Comparison of ENCODE assay signal across 16 mouse cellular contexts in the genomic region with DNA sequence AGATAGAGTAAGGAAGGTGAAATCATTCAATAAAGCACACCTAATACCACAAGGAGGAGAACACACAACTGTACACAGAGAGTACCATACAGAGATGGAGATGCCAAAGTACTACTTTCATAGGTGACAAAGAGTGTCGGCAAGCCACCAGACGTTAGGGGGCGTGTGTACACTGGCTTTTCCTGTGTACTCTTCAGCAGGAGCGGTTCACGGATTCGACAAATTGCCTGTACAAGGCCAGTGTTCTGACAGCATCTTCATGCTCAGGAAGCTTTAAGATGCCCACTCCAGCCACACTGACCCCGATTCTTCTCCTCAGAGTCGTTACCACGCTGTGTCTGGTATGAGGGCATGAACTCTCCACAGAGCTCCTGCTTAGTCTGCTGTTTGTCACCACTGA.
A peak's percentile ranks its signal among the peaks of the same experiment; 100 is the strongest.
DNase-seq lines count a peak whose midpoint lies in the region; ATAC-seq and TF ChIP-seq lines count a peak whose summit lies in the region.
"Had no signal": no experiment of that assay in that cellular context is flagged by ENCODE, and none has a peak within 500 bp of the region (broad histone marks: within the 10 kb centered on the region; RNA-seq: fewer than 3 reads in every experiment).

No protein-coding gene starts in this region.

- 51% methylated on average over 9 of the region's 9 CpGs for WGBS in liver, embryonic 14.5 days (ENCODE audit: insufficient replicate concordance)

- no peak for TF ChIP-seq EP300 in liver, embryonic 14.5 days (IDR thresholded peaks at IDR 0.05; ENCODE audit: low read depth)

- intact Hi-C loops in left cerebral cortex, adult 2 months (cut with DNase I): no loop called here

- no peak overlapping the region for H3K9ac ChIP-seq in liver, embryonic 14.5 days (replicated peaks)
- H3K9ac ChIP-seq: heart, embryonic 12.5 days had no signal

- H3K4me3 ChIP-seq in left cerebral cortex, adult 2 months: no peak overlapping the region
- H3K4me3 ChIP-seq in liver, embryonic 14.5 days (ENCODE audit: insufficient read depth in 1 of 2, low read depth in 2 of 2, low read length in 2 of 2): no peak overlapping the region
- H3K4me3 ChIP-seq: gastrocnemius, adult 2 months; heart, embryonic 12.5 days; hindbrain, embryonic 10.5 days; megakaryocyte, embryonic 14.5 days had no signal

- TF ChIP-seq CTCF in left cerebral cortex, adult 2 months (IDR thresholded peaks at IDR 0.05): peak; percentile 5
- TF ChIP-seq CTCF in liver, embryonic 14.5 days (IDR thresholded peaks at IDR 0.05; ENCODE audit: low read depth): 0 out of 2 replicates have a peak, but pooled peaks have one; percentile 31

- H3K4me1 ChIP-seq in liver, embryonic 14.5 days (replicated peaks; ENCODE audit: control insufficient read depth in 2 of 2, insufficient read depth in 2 of 2, low read length in 1 of 2): peaks cover 0 to 2% of the 10 kb centered on the region in 2 experiments; a peak in 1 of 4 replicates
- H3K4me1 ChIP-seq: megakaryocyte, embryonic 14.5 days had no signal

- peak; percentile 15 for DNase-seq in embryo, embryonic 10 days (ENCODE audit: low spot score)
- no peak for DNase-seq in embryo, embryonic 10.5 days (ENCODE audit: low spot score)
- DNase-seq in left cerebral cortex, adult 2 months (ENCODE audit: extremely low spot score in 1 of 2, low spot score in 2 of 2): no peak
- DNase-seq in left cerebral cortex, adult 9 months (ENCODE audit: low spot score in 2 of 2): no peak
- peak; percentile 31 for DNase-seq in R1 (ENCODE audit: low read depth, low spot score)
- DNase-seq in liver, embryonic 14.5 days (ENCODE audit: low read depth in 3 of 3, low spot score in 3 of 3): no peak
- no peak for DNase-seq in gastrocnemius, adult 8-10 months (ENCODE audit: low spot score in 2 of 2)
- DNase-seq in left cerebral cortex, adult 8-10 months (ENCODE audit: low spot score in 2 of 2): no peak
- DNase-seq: gastrocnemius, adult 2 months; kidney, adult 18-20 months; lung, adult 18-20 months; thymus, postnatal 36 days had no signal

- no peak overlapping the region for H3K4me2 ChIP-seq in liver, embryonic 14.5 days (ENCODE audit: low read depth)
- H3K4me2 ChIP-seq: heart, embryonic 12.5 days had no signal

- H3K27ac ChIP-seq in left cerebral cortex, adult 2 months: no peak overlapping the region
- no peak overlapping the region for H3K27ac ChIP-seq in liver, embryonic 14.5 days
- H3K27ac ChIP-seq: gastrocnemius, adult 2 months; hindbrain, embryonic 10.5 days; stomach, postnatal 0 days had no signal

- ATAC-seq in liver, embryonic 14.5 days (ENCODE audit: insufficient read depth): no peak

- no peaks in the 10 kb centered on the region for H3K27me3 ChIP-seq in liver, embryonic 14.5 days (ENCODE audit: control insufficient read depth, insufficient read depth, low read length)
- H3K27me3 ChIP-seq: heart, embryonic 12.5 days; megakaryocyte, embryonic 14.5 days had no signal

- H3K36me3 ChIP-seq in liver, embryonic 14.5 days (replicated peaks; ENCODE audit: control insufficient read depth, insufficient read depth, low read depth): no peaks in the 10 kb centered on the region
- H3K36me3 ChIP-seq: heart, embryonic 12.5 days; hindbrain, embryonic 10.5 days had no signal

- no peaks in the 10 kb centered on the region for H3K9me3 ChIP-seq in liver, embryonic 14.5 days (ENCODE audit: control insufficient read depth, low read length)
- H3K9me3 ChIP-seq: heart, embryonic 12.5 days; hindbrain, embryonic 10.5 days had no signal

Comparison
In these comparisons a context has a peak if more than half of its experiments do, and no peak if none do; other contexts are left out.
1. DNase-seq: peak in embryo, embryonic 10 days (single experiment) and R1 (single experiment); none in embryo, embryonic 10.5 days (single experiment), left cerebral cortex, adult 2 months (0 of 2), left cerebral cortex, adult 9 months (0 of 2), liver, embryonic 14.5 days (0 of 3), gastrocnemius, adult 8-10 months (0 of 2) and left cerebral cortex, adult 8-10 months (0 of 2).